Mouse (Mus musculus) forebrain, embryonic 14.5 days (tissue): ENCODE results near the gene Def8. TPM values are rescaled to one million over a fixed set of nuclear protein-coding genes. Genes with fewer than 3 reads are reported as not detected.
"Not testable (repeated sequence)": the region's sequence is repeated elsewhere in the genome, so short reads cannot be mapped to it uniquely, and the experiment has no call there.

Source experiments
- ATAC-seq: fragments of 200-750 bp; cut with Nextera tagmentation; 2 replicates; pipeline ENCODE4 v1.8.0; 2017; ENCODE audit warnings: mild to moderate bottlenecking, moderate library complexity
- DNase-seq: peaks from one replicate; pipeline ENCODE4 v3.0.0-alpha.2; 2015; ENCODE audit warnings: low spot score
- H3K27ac ChIP-seq: fragments of 300-500 bp; sonication (generic); 2 replicates; pipeline ENCODE4 v1.5.1; 2014; ENCODE audit warnings: low read depth, mild to moderate bottlenecking, control low read depth, low read length, moderate library complexity
- H3K27me3 ChIP-seq: fragments of 300-500 bp; sonication (generic); replicated peaks from 2 replicates; pipeline ENCODE4 v1.6.1; 2014; ENCODE audit warnings: low read length, control low read depth, mixed read lengths; ENCODE audit not compliant: control insufficient read depth, insufficient read depth
- H3K36me3 ChIP-seq: fragments of 300-500 bp; sonication (generic); 2 replicates; pipeline ENCODE4 v1.6.1; 2014; ENCODE audit warnings: low read length, control low read depth; ENCODE audit not compliant: control insufficient read depth, insufficient read depth
- H3K4me1 ChIP-seq: fragments of 300-500 bp; sonication (generic); 2 replicates; pipeline ENCODE4 v1.6.1; 2014; ENCODE audit warnings: antibody characterized with exemption, low read length, control low read depth; ENCODE audit not compliant: control insufficient read depth, insufficient read depth
- H3K4me2 ChIP-seq: fragments of 300-500 bp; sonication (generic); 2 replicates; pipeline ENCODE4 v1.6.1; 2014; ENCODE audit warnings: mild to moderate bottlenecking, control low read depth, low read length
- H3K4me3 ChIP-seq: fragments of 300-500 bp; sonication (generic); 2 replicates; pipeline ENCODE4 v1.5.1; 2014; ENCODE audit warnings: low read depth, low read length, control low read depth
- H3K9ac ChIP-seq: fragments of 300-500 bp; sonication (generic); 2 replicates; pipeline ENCODE4 v1.6.1; 2014; ENCODE audit warnings: mild to moderate bottlenecking, low read length, control low read depth, moderate library complexity
- H3K9me3 ChIP-seq: fragments of 300-500 bp; sonication (generic); replicated peaks from 2 replicates; pipeline ENCODE4 v1.6.1; 2016; ENCODE audit warnings: low read length, control low read depth, mixed read lengths; ENCODE audit not compliant: control insufficient read depth
- WGBS: fragments of 180-500 bp; shearing (Covaris S2); extraction: QIAGEN DNeasy Blood & Tissue Kit; methylation state at CpG from one replicate; pipeline ENCODE4 v1.1.7; 2014; 5-methylcytosine and 5-hydroxymethylcytosine counted together
- polyA plus RNA-seq: library from polyadenylated mRNA; unstranded; fragments of >200 nt; fragmentation: Nextera tagmentation; extraction: Ambion mirVana; gene quantifications from 2 replicates; pipeline ENCODE4 v1.2.1, GENCODE M21; 2014

The Def8 gene
- polyA plus RNA-seq, 1 experiment from 2014 or later = 44.3 TPM

DNA sequence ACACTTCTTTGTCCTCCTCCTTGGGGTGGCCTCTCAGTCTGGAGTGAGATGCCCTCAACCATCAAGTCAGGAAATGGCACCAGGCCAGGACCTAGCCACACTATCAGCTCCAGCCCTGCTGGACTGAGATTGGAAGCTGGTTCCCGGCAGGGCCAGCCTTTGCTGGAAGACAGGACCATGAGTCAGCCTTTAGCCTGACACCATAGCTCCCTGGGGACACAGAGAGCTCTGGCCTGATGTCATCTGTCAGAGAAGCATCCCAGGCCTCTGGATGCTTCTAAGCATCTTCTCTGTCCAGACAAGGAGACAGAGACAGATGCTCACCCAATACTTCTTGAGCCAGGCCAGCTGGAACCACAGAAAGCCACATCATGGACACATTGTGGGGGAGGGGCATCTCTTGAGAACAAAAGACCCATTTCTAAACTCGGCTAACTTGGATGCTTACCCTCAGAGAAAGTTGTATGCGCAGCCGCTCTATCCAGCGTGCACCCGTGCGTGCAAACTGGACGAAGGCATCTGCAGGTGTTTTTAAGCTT, 13.2 kb upstream of the Def8 start:
- ATAC-seq (no peak), DNase-seq (peak; percentile 71)
- Histone ChIP-seq H3K9me3 (no peaks in the 10 kb centered on the region), H3K4me2 (peak overlapping the region; percentile 97), H3K36me3 (no peaks in the 10 kb centered on the region), H3K27me3 (no peaks in the 10 kb centered on the region), H3K27ac (peak overlapping the region; percentile 97), H3K9ac (peak overlapping the region; percentile 99), H3K4me3 (peak overlapping the region; percentile 87), H3K4me1 (peaks cover 13% of the 10 kb centered on the region)
- WGBS = 28% methylated on average over 8 of the region's 8 CpGs

DNA sequence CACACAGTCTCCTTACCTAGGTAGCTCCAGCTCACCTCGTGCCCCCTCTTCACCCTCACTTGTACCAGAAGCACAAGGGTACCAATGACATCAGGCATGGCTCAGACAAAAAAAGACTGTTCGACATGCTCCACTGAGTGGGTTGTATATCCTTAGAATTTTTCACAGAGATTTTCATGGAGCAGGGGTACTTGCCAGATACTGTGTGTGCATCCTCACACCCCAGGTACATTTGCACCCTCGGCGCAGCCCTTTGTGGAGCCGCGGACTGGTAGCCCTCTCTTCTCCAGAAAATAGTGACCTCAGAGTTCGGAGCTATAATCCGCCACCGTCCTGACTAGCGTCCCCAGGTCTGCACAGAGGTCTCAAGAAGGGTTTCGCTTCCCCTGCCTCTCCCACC, 12.5 kb upstream of the Def8 start:
- Histone ChIP-seq H3K9ac (peak overlapping the region; percentile 99), H3K4me3 (peak overlapping the region; percentile 87), H3K27ac (peak overlapping the region; percentile 97), H3K4me1 (peaks cover 15% of the 10 kb centered on the region), H3K9me3 (no peaks in the 10 kb centered on the region), H3K4me2 (peak overlapping the region; percentile 97), H3K27me3 (no peaks in the 10 kb centered on the region), H3K36me3 (no peaks in the 10 kb centered on the region)
- 2% methylated on average over 11 of the region's 11 CpGs for WGBS
- ATAC-seq (no peak; the same call in 1 of the 2 replicates), DNase-seq (no peak)

DNA sequence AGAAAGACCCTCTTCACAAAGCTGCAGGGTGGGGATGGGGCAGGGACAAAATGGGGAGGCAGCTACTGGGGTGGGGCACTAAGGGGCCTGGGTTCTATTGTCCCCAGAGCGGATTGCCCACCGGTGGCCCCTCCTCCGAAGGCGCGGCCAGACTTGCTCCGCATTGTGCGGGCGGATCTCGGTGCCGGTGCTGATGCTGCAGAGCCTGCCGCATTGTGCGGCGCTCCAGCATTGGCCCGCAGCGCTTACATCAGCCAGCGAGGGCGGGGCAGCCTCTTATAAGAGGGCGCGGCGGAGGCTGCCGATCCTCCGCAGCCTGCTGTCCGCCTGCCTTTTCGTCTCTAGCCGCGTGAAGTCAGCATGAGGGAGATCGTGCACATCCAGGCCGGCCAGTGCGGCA, 12.1 kb upstream of the Def8 start, which contains the start of gene Tubb3:
Gene Tubb3, plus strand, starts transcription at position 179 of the 400 bp plus-strand sequence.
- peaks cover 15% of the 10 kb centered on the region for H3K4me1 ChIP-seq
- no peaks in the 10 kb centered on the region for H3K36me3 ChIP-seq
- DNase-seq (peak; percentile 98), ATAC-seq (peak; percentile 92)
- peak within 1 kb of the TSS; percentile 87 for H3K4me3 ChIP-seq
- H3K27me3 ChIP-seq = no peaks in the 10 kb centered on the region
- H3K4me2 ChIP-seq = peak within 1 kb of the TSS; percentile 97
- H3K27ac ChIP-seq = peak within 1 kb of the TSS; percentile 97
- H3K9ac ChIP-seq = peak within 1 kb of the TSS; percentile 99
- WGBS = under 1% methylated on average over 29 of the region's 29 CpGs
- H3K9me3 ChIP-seq = no peaks in the 10 kb centered on the region

DNA sequence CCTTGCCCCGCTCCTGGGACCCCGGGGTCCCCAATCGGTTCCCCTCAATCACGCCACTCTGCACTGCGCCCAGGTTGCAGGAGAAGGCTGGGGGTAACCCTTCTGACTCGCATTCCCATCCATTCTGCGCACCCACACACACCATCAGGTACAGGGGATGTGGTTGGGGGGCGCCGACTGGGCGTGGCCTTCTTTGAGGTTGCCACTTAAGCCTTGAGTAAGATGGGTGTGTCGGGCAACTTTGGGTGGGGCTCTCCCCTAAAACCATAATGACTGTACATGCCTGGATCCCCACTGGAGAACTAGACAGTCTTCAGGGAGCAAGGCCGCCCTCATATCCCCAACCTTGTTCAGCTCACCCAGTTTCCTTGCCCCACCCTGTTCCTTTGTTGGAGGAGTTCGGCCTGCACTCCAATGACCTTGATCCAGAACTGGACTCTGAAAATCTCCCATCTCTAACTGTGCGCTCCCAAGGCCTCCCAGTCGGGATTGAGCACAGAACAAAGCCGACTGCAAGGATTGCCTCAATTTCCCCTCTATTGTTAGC, 11.5 kb upstream of the Def8 start:
- H3K27me3 ChIP-seq = no peaks in the 10 kb centered on the region
- peak; percentile 66 for DNase-seq
- peak; percentile 35 for ATAC-seq
- peak overlapping the region; percentile 99 for H3K9ac ChIP-seq
- H3K4me1 ChIP-seq = peaks cover 18% of the 10 kb centered on the region
- peak overlapping the region; percentile 87 for H3K4me3 ChIP-seq
- 1% methylated on average over 16 of the region's 16 CpGs for WGBS
- peak overlapping the region; percentile 97 for H3K27ac ChIP-seq
- no peaks in the 10 kb centered on the region for H3K9me3 ChIP-seq
- H3K36me3 ChIP-seq = peaks cover 5% of the 10 kb centered on the region; the same call in 1 of the 2 replicates
- peak overlapping the region; percentile 97 for H3K4me2 ChIP-seq

DNA sequence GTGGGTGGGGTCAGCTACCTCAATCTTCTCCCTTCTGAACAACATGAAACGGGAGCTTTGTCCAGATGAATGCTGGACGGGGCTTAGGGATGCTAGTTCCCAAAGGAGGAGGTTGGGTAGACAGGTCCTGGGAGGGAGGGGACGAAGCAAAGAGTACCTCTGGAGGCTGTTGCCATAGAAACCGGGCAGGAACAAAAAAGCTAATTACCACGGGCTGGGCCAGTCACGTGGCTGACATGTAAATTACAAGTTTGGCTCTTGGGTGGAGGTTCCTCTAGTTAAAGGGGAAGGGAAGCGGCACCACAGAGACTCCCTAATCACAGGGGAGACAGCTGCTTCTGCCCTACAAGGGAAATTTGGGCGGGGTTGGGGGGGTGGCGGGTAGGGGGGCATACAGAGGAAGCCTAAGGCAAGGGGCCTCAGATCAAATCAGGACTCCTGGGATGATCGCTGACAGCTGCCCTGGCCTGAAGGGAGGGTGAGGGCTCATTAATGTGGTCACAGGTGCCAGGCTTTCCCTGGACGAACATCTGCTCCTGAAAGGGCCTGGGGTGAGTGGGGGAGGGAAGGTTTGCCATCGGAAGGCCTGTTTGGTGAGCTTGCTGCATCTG, 10.7 kb upstream of the Def8 start:
- WGBS = under 1% methylated on average over 12 of the region's 12 CpGs
- Histone ChIP-seq H3K4me2 (peak overlapping the region; percentile 97), H3K27ac (peak overlapping the region; percentile 97), H3K9ac (peak overlapping the region; percentile 99), H3K36me3 (peaks cover 13% of the 10 kb centered on the region), H3K4me1 (peaks cover 19% of the 10 kb centered on the region), H3K27me3 (no peaks in the 10 kb centered on the region), H3K9me3 (no peaks in the 10 kb centered on the region), H3K4me3 (peak overlapping the region; percentile 87)
- DNase-seq (peak; percentile 97), ATAC-seq (peak; percentile 40)

DNA sequence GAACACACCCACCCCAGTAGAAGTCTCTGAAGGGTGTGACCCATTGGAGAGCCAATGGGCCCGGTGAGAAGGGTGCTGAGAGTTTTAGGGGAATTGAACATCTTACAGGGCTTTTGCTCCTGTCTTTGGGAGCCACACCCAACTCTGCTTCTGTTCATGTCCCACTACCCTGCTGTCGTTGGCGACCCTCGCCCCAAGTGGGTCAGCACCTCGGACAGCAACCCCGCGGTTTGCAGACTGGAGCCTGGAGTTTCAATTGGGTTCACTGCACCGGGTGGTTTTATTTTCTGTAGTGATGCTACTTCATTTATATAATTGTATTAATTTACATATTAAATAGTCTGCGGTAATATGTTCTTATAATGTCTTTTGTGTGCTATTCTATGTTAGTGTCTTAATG, 9.1 kb upstream of the Def8 start:
- peak overlapping the region; percentile 87 for H3K4me3 ChIP-seq
- ATAC-seq = no peak
- peak overlapping the region; percentile 73; the same call in 1 of the 2 replicates for H3K27ac ChIP-seq
- 17% methylated on average over 9 of the region's 9 CpGs for WGBS
- no peaks in the 10 kb centered on the region for H3K27me3 ChIP-seq
- peak overlapping the region; percentile 97 for H3K4me2 ChIP-seq
- peaks cover 29% of the 10 kb centered on the region for H3K36me3 ChIP-seq
- H3K9me3 ChIP-seq = no peaks in the 10 kb centered on the region
- peaks cover 19% of the 10 kb centered on the region for H3K4me1 ChIP-seq
- H3K9ac ChIP-seq = peak overlapping the region; percentile 99
- DNase-seq = no peak

DNA sequence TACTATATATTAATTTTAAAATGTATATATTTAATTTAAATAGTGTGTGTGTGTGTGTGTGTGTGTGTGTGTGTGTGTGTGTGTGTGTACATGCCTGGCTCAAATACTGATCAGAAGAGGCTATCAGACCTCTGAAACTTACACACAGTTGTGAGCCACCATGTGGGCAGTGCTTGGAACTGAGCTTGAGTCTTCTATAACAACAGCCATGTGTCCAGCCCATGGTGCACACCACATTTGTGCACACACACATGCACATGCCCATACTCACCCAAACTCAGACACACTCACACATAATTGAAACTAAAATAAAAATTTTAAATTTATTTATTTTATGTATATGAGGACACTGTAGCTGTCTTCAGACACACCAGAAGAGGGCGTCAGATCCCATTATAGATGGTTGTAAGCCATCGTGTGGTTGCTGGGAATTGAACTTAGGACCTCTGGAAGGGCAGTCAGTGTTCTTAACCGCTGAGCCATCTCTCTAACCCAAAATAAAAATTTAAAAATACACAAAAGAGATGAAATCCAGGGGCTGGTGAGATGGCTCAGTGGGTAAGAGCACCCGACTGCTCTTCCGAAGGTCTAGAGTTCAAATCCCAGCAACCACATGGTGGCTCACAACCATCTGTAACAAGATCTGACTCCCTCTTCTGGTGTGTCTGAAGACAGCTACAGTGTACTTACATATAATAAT, 8.2 kb upstream of the Def8 start:
- ATAC-seq, DNase-seq, H3K27me3 ChIP-seq, H3K27ac ChIP-seq, H3K9me3 ChIP-seq, H3K9ac ChIP-seq: not testable (repeated sequence)
- H3K4me2 ChIP-seq = peak overlapping the region; percentile 97
- peaks cover 10% of the 10 kb centered on the region for H3K4me1 ChIP-seq
- H3K4me3 ChIP-seq = peak overlapping the region; percentile 87
- peaks cover 37% of the 10 kb centered on the region for H3K36me3 ChIP-seq
- WGBS = 85% methylated on average over 5 of the region's 5 CpGs

DNA sequence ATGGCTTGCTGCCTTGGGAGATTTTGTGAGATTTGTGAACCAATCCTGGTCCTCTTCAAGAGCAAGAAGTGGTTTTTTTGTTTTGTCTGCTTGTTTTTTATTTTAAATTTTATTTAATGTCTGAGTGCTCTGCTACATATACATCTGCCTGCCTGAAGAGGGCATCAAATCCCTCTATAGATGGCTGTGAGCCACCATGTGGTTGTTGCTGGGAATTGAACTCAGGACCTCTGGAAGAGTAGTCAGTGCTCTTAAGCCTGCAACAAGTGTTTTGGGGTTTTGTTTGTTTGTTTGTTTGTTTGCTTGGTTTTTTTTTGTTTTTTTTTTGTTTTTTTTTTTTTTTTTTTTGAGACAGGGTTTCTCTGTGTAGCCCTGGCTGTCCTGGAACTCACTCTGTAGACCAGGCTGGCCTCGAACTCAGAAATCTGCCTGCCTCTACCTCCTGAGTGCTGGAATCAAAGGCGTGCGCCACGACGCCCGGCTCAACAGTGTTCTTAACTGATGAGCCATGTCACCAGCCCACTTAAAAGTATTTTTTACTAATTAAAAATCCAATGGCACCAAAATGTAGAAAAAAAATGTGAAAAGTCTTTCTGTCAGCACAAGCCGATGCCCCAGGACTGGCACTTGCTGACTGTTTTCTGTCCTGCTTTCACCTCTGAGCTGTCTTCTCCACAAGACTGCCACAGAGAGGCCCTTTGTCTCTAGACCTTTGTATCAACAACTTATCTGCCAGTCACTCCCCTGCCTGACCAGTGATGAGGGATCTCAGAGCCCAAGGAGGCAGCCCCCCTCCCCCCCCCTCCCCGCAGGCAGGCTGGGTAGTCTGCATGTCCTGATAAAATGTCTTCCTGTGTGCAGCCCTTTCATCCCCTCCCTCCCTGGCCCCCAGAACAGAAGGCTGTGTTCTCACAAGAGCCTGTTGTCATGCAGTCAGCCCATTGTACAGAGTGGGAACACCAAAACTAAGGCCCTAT, 7.1 kb upstream of the Def8 start:
- Histone ChIP-seq H3K36me3 (peaks cover 49% of the 10 kb centered on the region), H3K9ac (no peak overlapping the region; the same call in 1 of the 2 replicates), H3K27me3 (no peaks in the 10 kb centered on the region), H3K4me3 (peak overlapping the region; percentile 13; the same call in 1 of the 2 replicates), H3K9me3 (no peaks in the 10 kb centered on the region), H3K4me2 (peak overlapping the region; percentile 97), H3K27ac (no peak overlapping the region), H3K4me1 (peaks cover 9% of the 10 kb centered on the region)
- 84% methylated on average over 8 of the region's 8 CpGs for WGBS
- peak; percentile 57 for DNase-seq
- ATAC-seq = no peak
